Mouse (Mus musculus) monocyte, adult 2 months (primary cell): Measurements from ENCODE around the gene Zic1.

Experiments used
- DNase-seq, 2 experiments: peaks; one replicate each; pipeline ENCODE4 v3.0.0; 2022; ENCODE audit warnings: low spot score in 2 of 2, low read depth in 1 of 2

Zic1 gene

DNA sequence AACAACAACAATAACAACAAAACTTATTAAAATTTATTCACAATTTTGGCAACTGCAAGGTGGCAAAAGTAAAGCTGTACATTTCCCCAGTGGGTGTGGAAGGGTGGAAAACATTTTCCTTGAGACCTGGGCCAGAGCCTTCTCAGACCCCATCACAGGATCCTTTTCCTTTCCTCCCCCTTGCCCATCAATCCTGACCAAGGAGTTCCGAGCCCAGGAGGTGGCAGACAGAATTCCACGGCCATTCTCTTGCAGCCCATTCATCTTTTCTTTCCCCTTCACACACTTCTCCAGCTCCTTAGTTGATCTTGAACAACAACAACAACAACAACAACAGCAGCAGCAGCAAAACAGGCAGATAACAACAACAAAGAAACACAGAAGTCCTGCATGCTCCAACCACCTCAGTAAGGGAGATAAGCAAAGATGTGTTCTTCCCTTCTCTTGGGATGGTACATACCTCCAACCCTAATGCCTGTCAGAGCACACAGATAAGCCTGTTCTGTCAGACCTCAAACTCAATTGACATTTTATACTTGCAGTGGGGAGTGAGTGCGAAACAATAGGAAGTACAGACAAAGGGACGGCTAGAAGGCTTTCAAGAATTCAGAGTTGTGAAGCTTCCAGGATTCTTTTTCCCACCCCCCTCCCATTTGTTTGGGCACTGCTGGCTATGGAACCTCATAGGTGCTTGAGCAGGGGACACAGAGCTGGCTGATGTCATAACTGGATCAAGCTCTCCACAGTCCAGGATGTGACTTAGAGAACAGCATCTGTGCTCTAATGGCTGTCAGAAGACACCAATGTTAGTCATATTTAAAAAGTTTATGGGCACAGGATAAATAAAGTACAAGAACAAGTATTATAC, 19.3 kb upstream of the Zic1 start:
- no peak for DNase-seq

DNA sequence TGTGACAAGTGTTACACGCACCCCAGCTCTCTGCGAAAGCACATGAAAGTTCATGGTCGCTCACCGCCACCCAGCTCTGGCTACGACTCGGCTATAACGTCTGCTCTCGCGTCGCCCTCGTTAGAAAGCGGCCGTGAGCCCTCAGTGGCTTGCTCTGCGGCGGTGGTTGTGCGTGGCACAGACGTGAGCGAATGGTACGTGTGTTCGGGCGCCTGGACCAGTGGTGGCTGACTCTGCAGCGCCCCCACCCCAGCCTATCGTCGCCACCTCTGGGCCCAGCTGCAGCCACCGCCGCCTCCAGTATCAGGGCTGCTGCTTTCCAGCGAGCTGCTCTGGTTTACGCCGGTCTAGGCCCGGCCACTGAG, 18.5 kb upstream of the Zic1 start:
- no peak for DNase-seq

DNA sequence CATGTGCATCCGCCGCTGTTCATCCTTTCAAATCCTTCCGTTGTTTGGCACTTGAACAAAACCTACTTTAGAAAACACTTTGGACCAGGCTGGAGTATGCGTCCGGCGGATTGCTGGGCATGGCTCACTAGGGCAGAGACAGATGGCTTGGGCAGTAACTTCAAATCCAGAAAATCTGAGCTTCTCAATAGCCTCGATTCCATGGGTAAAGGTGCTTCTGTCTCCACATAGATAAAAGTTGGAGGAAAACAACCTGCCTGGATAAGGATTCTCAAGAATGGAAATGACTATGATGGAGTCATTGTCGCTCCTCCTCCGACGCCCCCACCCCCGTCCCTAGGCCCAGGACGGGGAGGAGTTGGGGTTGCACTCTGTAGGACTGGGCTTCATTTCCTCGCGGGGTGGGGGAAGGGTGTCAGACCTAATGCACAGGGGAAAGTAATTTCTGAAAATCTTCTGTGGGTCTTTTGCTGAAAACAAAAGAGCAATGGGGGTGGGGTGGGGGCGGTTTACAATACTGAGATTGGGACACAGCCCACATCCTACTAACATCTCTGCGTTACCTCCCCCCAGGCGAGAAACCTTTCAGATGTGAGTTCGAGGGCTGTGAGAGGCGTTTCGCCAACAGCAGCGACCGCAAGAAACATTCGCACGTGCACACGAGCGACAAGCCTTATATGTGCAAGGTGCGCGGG, 18.0 kb upstream of the Zic1 start:
- DNase-seq = no peak

DNA sequence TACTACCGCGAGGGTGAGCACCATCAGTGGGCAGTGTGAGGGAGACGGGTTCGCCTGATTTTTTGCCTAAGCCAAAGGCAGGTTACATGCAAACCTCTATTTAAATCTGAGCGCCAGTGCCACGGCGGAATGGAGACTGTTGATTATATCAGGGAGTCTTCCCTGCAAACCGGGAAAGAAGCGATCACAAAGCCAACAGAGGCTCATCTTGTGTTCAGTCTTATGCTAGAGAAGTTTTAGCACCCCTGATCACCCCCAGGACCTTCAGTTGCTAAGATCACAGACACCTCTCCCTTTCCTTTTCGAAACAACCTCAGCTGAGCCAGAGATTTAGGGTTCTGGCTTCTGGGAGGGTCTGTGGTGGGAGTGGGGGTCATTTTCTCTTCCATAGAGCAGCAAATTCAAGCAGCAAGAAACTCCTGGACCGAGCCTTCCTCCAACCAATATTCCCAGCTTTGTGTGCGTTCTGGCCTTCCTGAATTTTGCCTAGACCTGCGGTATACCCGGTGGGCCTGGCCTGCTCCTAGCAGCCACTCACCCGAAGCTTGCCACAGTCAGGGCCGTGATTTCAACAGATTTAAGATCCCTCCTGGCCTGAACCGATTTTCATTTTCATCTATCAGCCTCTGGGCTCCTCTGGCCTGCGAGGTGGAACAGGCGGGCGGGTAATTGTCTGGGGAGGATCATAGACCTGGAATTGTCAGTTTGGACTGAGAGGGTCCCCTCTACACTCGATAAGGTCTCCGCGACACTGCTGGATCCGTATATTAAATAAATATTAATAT, 17.1 kb upstream of the Zic1 start:
- no peak for DNase-seq

DNA sequence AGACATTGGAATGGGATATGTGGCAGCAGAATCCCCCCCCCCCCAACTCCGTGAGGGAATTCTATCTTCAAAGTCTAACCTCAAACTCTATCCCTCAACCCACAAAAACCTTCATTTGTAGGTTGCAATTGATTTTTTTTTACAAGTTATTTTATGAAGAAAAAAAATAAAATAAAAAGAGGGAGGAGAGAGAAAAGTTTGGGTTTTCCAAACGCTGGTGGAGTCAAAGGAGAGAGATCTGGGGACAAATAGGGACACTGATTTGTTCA, 16.4 kb upstream of the Zic1 start:
- DNase-seq = no peak

DNA sequence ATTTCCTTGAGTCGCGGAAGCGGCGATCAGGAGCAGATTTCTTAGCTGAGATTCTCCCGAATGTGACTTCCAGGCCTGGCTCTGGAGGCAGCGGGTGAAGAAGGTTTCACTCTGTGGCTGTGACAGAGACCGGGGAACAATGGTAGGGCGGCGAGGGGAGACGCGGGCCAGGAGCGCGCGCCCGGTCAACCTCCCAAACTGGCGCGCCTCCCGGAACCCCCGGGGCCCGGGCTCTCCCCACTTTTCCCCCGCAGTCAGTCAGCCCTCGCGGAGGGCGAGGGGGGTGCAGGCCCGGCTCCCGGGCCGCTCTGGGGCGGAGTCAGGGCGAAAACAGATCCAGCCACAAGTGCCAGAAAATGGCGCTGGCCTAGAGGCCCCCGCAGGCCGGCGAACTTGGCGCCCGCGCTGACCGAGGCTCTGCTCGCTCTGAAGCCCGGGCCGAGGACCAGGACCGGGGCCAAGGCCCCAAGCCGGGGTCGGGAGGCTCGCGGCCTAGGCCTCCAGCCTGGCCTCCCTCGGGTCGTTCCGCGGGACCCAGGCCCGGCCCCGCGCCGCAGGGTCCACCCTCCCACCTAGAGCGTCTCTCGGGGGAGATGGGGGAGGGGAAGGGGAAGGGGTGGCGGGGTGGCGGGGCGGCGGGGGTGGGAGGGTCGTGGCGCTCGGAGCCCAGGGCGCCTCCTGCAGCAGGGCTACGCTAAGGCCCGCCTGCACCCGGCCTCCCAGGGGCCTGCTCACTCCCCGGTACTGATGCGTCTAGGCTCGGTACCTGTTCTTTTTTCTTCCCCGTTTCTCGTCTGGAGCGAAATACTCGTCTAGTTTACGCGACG, 15.9 kb upstream of the Zic1 start:
- no peak for DNase-seq

DNA sequence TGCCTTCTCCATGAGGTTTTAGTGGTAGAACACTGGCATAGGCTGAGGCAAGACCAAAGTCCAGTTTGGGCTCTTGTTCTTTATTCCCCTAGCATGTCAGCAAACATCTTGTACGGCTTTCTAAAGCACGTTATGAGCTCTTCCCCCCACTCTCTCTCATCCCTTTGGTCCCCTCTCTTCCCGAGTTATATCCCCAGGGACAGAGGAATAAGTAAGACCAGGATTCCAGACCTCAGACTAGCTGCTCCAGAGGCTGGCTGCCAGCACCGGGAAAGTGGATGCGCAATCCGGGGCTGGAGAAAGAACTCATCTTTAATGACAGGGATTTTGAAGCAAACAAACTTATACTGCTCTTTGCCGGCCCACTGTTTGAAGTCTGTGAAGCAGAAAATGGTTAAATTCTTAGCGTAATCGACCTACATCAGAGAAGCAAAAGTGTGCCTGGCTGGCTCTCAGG, 14.9 kb upstream of the Zic1 start:
- no peak for DNase-seq

DNA sequence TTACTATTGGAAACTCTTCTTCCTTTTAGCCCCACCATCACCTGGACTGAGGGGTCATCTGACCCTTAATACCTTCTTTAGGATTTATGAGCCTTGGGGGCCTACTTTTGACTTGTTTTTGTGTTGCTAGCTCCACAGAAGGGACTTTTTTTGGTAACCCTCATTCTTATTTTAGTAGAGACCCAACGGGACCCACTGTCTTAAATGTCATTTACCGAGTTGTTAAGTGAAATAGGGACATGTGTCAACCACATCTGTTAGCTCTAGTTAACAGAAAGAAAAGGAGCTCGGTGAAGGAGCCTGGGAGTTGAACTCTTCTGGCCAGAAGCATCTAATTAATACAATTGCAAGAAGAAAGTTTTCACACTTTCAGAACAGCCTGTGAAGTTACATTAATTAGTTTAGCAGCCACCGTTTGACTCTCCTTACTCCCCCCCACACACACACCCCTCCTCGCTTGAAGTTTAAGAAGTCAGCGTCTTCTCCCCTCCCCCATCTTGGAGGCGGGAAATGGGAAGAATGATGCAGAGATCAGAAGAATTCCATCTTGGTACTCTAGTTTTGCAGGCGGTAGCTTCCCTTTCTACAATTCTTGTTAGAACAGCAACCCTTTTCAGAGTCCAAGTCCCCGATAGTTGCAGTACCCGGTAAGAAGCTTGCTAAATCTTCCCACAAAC, 14.3 kb upstream of the Zic1 start:
- no peak for DNase-seq

DNA sequence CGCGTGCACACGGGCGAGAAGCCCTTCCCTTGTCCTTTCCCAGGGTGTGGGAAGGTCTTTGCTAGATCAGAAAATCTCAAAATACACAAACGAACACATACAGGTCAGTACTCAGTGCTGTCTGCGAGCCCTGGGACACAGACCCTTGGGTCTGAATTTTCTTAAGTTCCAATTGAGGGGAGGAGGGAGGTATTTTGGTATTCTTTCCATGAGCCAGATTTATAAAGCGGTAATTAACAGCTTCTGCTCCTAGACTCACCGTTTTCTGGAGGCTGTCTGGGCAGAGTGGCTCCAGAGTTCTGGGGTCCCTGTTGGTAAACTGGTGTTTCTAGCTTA, 13.7 kb upstream of the Zic1 start:
- DNase-seq = no peak

DNA sequence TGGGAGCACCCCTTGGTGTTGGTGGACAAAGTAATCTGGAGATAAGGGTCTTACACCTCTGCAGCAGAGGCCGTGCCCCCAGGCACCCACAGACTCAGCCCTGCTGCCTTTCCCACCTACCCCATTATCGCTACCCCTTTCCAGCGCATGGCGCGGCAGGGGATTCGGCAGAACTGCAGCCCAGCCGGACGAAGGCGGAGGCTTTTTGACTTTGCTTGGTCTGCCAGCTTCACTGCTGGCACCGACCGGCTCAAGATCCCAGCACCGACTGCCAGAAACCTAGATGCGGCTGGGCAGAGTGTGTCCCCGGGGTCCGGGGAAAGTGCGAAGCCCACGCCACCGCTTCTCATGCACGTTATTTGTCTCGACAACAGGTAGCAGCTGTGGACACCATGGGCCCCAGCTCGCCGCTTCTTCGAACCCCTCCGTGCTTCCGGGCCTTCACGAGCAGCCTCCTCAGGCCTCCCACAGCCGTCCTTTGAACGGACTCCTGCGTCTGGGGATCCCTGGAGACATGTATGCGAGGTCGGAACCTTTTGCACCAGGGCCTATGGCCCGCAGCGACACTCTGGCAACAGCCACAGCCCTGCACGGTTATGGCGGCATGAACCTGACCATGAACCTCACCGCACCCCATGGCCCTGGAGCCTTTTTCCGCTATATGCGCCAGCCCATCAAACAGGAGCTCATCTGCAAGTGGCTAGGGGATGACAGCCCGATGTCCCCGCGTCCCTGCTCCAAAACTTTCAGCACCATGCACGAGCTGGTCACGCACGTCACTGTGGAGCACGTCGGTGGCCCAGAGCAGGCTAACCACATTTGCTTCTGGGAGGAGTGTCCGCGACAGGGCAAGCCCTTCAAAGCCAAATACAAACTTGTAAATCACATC, 13.0 kb upstream of the Zic1 start:
- no peak for DNase-seq

DNA sequence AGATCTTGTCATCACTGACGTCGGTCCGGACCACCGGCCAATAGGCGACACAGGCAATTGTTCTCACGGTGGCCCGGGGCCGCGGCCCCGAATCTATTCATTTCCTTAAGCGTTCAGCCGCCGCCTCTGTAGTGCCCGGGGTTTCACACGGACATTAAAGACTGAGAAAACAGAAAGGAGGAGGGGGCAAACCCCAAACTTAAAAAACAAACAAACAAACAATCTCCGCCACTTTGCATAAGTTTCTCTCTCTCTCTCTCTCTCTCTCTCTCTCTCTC, 12.2 kb upstream of the Zic1 start:
- DNase-seq = no peak

DNA sequence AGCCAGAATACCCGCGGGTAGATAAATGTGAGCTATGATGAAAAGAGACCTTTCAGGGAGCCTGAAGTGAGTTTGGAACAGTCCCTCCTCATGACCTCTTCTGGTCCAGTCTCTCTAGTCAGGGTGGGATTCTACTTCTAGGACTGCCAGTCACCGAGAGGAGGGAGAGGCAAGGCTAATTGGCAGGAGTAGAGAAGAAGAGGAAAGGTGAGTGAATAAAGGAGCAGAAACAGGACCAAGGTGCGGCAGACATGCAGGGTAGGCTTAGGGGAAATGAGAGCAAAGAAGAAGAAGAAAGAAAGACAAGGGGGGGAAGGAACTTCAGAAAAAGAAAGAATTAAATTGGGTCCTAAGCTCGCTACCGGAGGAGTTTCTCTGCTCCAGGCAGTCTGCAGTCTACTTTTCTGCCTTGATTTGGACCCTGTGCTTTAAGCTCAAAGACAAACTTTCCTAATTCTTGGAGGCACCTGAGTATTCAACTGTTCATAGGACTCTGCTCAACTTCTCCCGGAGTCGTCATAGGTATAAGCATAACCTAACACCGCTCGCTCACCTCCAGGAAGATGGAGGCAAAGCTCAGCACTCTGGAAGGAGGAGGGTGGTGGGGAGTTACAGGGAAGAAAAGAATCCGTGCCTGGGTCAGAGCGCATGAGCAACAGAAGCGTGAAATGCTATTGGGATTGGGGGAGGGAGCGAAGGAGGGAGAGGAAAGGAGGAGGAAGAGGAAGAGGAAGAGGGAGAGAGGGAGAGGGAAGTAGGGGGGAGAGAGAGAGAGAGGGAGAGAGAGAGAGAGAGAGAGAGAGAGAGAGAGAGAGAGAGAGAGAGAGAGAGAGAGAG, 11.6 kb upstream of the Zic1 start:
- no peak for DNase-seq

DNA sequence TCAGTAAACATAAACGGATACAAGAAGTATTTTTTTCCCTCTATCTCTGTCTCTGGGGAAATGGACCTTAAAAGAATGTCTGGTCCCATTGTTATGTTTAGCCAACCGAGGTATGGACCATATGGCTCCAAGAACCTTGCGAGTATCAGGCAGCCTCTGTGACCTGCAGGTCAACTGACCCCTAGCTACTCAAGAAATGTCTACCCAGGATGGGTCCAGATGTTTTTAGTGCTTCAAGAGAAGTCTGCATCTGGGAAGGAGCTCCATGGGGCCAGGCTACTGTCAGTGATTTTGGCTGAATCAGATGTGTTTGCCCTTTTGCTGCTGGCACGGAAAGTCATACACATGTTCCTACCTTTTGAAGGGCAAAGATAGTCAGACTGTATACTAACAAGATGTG, 9.1 kb upstream of the Zic1 start:
- no peak for DNase-seq

DNA sequence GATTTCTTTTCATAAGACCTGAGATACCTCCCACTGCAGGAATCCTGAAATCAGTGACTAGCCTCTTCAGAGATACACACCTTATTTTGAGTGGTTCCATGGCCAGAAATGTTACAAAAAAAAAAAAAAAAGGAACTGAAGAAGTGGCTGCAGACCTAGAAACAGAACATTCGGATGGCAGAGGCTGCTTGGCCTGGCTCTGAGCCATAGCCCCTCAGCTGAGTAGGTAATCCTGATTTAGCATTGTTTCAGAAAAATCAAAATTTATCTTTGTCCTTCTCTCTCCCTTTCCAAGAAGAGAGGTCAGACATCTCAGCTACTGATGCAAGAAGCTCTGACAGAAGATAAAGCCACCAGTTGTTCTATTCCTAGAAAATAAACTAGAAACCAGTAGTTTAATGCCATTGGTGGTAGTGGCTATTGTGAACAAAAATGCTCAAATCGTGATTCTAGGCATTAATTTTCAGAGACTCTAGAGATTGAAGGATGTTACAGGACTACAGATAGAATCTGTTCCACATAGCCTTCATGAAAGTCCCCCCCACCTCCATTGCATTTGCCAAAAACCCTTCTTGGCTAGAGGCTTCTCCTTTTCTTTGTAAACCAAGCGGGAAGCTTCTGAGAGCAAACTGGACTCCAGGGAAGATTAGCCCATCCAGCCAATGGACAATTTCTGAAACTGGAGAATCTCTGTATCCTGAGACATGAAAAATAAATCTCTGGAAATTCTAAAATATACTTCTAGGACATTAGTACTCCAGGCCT, 8.4 kb upstream of the Zic1 start:
- no peak for DNase-seq

DNA sequence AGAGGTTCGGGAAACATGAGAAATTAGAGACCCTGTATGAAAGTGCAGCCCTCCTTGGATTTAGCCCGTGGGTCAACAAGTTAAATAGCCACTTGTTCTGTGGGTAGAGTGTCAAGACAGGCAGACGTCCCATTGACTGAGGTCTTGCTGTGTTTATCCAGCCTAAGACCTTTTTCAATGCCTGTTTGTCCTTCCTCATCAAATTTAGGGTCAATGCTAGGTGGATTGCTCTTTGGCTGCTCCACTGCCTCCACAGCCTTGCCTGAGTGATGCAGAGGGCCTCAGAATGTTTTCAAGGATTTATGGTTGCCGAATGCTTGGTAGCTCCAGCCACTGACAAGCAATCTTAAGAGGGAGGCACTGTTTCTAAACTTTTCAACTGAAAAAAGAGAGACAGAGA, 6.0 kb upstream of the Zic1 start:
- DNase-seq = no peak

DNA sequence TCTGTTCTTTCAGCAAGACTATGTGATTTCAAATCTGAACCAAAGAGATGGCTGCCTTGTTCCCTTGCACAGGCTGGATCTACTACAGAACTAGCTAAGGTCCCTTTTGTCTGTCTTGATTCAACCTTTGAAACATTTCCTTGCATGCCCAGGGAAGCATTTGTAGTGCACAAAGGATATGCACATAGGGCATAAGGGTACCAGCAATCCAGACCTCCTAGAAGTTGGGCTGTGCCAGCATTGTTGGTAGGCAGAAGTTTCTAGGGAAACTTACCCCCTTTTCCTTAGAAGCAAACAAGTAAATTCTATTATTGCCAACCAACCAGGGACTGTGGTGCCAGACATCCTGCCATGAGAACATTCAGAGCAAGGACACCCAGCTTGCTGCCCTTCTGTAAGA, 5.4 kb upstream of the Zic1 start:
- DNase-seq = no peak

DNA sequence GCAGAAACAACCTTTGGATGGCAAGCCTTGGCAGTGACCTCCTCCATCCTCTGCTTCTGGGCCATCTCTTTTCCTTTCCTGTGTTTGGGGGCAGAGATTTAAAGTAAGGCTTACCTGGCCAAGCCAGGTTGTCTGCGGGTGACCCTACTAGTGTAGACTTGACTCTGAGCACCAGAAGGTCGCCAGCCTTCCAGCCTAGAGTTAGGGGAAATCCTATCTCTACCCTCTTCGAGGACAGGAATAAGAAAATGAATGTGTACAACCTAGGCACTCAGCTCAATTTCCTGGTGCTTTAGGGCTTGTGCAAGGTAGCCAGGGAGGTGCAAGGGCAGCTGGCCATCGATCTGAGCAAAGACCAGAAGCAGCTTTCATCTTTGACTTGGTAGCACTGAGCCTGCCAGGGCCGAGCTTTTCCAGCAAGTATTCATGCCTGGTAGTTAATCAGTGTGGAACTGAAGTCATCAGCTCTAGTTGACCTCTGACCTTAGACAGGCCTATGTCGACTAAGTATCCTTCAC, 4.6 kb upstream of the Zic1 start:
- no peak for DNase-seq

DNA sequence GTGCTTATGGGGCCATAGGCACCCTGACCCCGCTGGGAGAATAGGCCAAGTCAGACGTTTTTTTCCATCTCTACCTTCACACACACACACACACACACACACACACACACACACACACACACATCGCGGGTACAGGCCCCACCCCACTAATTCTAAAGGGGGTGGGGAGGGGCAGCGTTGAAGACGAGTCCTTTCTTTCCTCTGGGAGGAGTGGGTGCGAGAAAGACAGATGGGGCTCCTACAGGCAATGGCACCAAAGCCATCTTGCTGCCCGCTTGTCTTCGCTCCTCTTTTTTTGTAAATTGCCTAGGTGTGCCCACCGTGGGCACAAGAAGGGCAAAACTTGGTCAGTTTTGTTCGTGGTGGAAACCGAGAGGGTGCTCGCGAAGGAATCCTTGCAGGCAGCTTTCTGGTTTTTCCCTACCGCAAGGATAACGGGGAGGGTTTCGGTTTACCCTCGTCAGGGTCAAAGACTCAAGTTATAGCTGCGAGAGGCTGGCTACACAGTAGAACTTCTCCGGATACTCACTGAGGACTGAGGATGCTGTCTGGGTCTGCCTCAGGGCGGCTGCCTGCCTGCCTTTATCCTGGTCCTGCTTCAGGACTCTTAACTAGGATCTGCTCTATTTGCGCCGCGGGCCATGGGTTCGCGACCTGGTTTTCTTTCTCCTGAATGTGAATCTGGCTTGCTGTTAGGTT, 3.8 kb upstream of the Zic1 start:
- DNase-seq = no peak
